Mouse (Mus musculus): ENCODE measurements at regions not wholly inside any gene's neighbourhood (a gene's known extent, or its start where the extent isn't known, plus 50 kb on each side); places are given as distances from the start of the nearest gene placed in this dataset.

DNA sequence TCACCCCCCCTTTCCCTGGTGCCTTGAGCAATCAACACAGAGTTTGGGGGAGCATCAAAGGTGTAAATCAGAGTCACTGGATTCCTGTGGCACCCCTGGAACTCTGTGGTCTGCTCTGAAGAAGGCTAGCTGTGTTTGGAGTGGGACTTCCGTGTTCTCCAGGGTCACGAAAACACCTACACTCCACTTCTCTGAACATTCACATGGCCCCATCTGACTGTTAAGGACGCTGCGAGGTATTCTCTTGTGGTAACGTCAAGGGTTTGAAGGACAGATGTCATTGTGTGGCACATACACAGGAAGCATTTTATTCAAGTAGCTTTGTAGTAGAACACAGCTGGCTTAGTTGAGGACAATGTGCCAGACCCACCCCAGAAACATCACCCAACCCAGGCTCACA is 137.1 kb downstream of the Gadd45g start:
- no peak for TF ChIP-seq CTCF (IDR thresholded peaks at IDR 0.05; ENCODE audit: low read depth, low read length)
- no peak for TF ChIP-seq POLR2A (IDR thresholded peaks at IDR 0.05; ENCODE audit: insufficient read depth, low read length)
- TF ChIP-seq EP300 (IDR thresholded peaks at IDR 0.05; ENCODE audit: insufficient read depth, low read depth, low read length): no peak
- Histone ChIP-seq H3K9ac (ENCODE audit: low read depth, poor library complexity, severe bottlenecking) (no peak overlapping the region), H3K27ac (ENCODE audit: insufficient read depth, low read length) (no peak overlapping the region), H3K4me1 (ENCODE audit: control insufficient read depth, insufficient read depth, low read length) (no peaks in the 10 kb centered on the region), H3K27me3 (ENCODE audit: control insufficient read depth, insufficient read depth, low read length, poor library complexity, severe bottlenecking) (no peaks in the 10 kb centered on the region), H3K36me3 (ENCODE audit: control insufficient read depth, insufficient read depth, low read length, poor library complexity, severe bottlenecking) (no peaks in the 10 kb centered on the region), H3K4me3 (ENCODE audit: low read depth, low read length) (no peak overlapping the region), H3K9me3 (replicated peaks; ENCODE audit: control insufficient read depth, insufficient read depth, low read length, poor library complexity, severe bottlenecking) (peaks cover 2% of the 10 kb centered on the region; the same call in 1 of the 2 replicates)

DNA sequence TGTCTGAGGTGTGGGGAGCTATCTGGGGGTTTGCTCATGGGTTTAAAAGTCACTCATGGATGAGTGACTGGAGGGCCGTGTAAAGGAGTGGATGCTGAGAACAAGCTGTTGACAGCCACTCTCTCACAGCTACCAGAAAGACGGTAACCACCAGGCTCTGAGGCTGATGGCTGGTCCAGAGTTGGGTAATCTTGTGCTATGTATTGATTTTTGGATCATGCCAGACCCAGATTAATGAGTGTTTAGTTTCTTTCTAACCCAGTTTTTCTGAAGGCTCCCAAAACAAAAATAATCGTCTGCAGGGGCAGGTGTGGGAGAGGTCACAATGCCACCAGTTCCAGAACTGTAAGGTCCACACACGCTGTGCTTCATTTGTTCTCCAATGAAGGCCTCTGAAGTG is 144.9 kb downstream of the Gadd45g start:
- TF ChIP-seq CTCF (IDR thresholded peaks at IDR 0.05; ENCODE audit: low read depth, low read length): no peak
- Histone ChIP-seq H3K9me3 (replicated peaks; ENCODE audit: control insufficient read depth, insufficient read depth, low read length, poor library complexity, severe bottlenecking) (peaks cover 6% of the 10 kb centered on the region; the same call in 1 of the 2 replicates), H3K4me1 (ENCODE audit: control insufficient read depth, insufficient read depth, low read length) (no peaks in the 10 kb centered on the region), H3K36me3 (ENCODE audit: control insufficient read depth, insufficient read depth, low read length, poor library complexity, severe bottlenecking) (no peaks in the 10 kb centered on the region), H3K27me3 (ENCODE audit: control insufficient read depth, insufficient read depth, low read length, poor library complexity, severe bottlenecking) (no peaks in the 10 kb centered on the region), H3K9ac (ENCODE audit: low read depth, poor library complexity, severe bottlenecking) (no peak overlapping the region), H3K27ac (ENCODE audit: insufficient read depth, low read length) (no peak overlapping the region), H3K4me3 (ENCODE audit: low read depth, low read length) (no peak overlapping the region)

DNA sequence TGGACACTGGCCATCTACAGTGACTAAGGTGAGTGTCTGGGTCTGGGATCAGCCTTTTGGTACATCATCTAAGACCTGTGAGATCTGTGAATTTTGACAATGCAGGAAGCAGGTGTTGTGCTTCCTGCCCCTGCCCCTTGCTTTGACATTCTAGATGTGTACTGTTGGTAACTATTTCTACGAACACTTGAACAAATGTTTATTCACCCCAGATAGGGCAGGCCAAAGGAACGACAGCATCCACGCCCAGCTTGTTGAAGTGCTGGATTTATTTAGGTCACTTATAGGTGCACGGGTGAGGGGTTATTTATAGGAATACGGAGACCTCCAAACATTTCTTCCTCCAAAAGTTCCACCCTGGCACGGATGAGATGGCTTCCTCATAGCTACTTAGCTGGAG is 146.4 kb downstream of the Gadd45g start:
- TF ChIP-seq EP300 (IDR thresholded peaks at IDR 0.05; ENCODE audit: insufficient read depth, low read depth, low read length) (no peak), POLR2A (IDR thresholded peaks at IDR 0.05; ENCODE audit: insufficient read depth, low read length) (no peak), CTCF (IDR thresholded peaks at IDR 0.05; ENCODE audit: low read depth, low read length) (no peak)
- Histone ChIP-seq H3K27ac (ENCODE audit: insufficient read depth, low read length) (no peak overlapping the region), H3K36me3 (ENCODE audit: control insufficient read depth, insufficient read depth, low read length, poor library complexity, severe bottlenecking) (no peaks in the 10 kb centered on the region), H3K9me3 (replicated peaks; ENCODE audit: control insufficient read depth, insufficient read depth, low read length, poor library complexity, severe bottlenecking) (peaks cover 6% of the 10 kb centered on the region; the same call in 1 of the 2 replicates), H3K9ac (ENCODE audit: low read depth, poor library complexity, severe bottlenecking) (no peak overlapping the region), H3K27me3 (ENCODE audit: control insufficient read depth, insufficient read depth, low read length, poor library complexity, severe bottlenecking) (no peaks in the 10 kb centered on the region), H3K4me3 (ENCODE audit: low read depth, low read length) (no peak overlapping the region), H3K4me1 (ENCODE audit: control insufficient read depth, insufficient read depth, low read length) (no peaks in the 10 kb centered on the region)

DNA sequence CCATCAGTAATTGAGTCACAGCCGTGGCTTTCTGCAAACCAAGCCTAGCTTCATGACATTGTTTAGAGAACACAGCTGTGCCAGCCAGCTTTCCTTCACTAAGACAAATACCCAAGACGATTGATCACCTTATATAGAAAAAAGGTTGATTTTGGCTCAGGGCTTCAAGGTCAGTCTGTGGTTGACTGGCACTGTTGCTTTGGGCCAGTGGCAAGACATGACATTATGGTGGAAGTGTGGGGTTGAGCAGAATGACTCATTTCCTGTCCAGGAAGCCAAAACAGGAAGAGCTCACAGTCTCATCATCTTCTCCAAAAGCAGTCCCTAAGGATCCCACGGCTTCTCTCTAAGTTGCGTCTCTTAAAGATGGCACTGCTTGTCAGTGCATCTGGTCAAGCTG is 149.7 kb downstream of the Gadd45g start:
- H3K27ac ChIP-seq (ENCODE audit: insufficient read depth, low read length): no peak overlapping the region
- TF ChIP-seq EP300 (IDR thresholded peaks at IDR 0.05; ENCODE audit: insufficient read depth, low read depth, low read length) (no peak), POLR2A (IDR thresholded peaks at IDR 0.05; ENCODE audit: insufficient read depth, low read length) (no peak), CTCF (IDR thresholded peaks at IDR 0.05; ENCODE audit: low read depth, low read length) (no peak)
- no peak overlapping the region for H3K4me3 ChIP-seq (ENCODE audit: low read depth, low read length)
- no peak overlapping the region for H3K9ac ChIP-seq (ENCODE audit: low read depth, poor library complexity, severe bottlenecking)
- 0 out of 2 replicates have a peak, but pooled peaks cover under 1% of the 10 kb centered on the region for H3K9me3 ChIP-seq (replicated peaks; ENCODE audit: control insufficient read depth, insufficient read depth, low read length, poor library complexity, severe bottlenecking)
- H3K27me3 ChIP-seq (ENCODE audit: control insufficient read depth, insufficient read depth, low read length, poor library complexity, severe bottlenecking): no peaks in the 10 kb centered on the region
- no peaks in the 10 kb centered on the region for H3K36me3 ChIP-seq (ENCODE audit: control insufficient read depth, insufficient read depth, low read length, poor library complexity, severe bottlenecking)
- no peaks in the 10 kb centered on the region for H3K4me1 ChIP-seq (ENCODE audit: control insufficient read depth, insufficient read depth, low read length)

DNA sequence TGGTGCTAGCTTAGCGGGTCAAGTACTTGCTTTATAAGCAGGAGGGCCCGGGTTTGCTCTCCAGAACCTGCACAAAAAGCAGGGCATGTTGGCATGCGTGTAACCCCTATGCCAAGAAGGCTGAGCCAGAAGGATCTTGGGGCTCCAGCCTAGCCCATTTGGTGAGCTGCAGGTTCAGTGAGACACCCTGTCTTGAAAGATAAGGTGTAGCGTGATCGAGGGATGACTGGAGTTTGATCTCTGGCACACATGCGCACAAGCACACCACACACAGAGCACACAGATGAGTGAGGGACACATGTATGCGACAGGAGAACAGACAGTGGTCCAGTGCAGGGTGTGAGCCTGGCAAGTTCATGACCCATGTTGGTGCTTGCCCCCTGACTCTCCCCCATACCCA is 152.1 kb downstream of the Gadd45g start:
- no peak overlapping the region for H3K27ac ChIP-seq (ENCODE audit: insufficient read depth, low read length)
- H3K9ac ChIP-seq (ENCODE audit: low read depth, poor library complexity, severe bottlenecking): no peak overlapping the region
- TF ChIP-seq CTCF (IDR thresholded peaks at IDR 0.05; ENCODE audit: low read depth, low read length) (no peak), EP300 (IDR thresholded peaks at IDR 0.05; ENCODE audit: insufficient read depth, low read depth, low read length) (no peak), POLR2A (IDR thresholded peaks at IDR 0.05; ENCODE audit: insufficient read depth, low read length) (no peak)
- no peaks in the 10 kb centered on the region for H3K4me1 ChIP-seq (ENCODE audit: control insufficient read depth, insufficient read depth, low read length)
- no peak overlapping the region for H3K4me3 ChIP-seq (ENCODE audit: low read depth, low read length)
- no peaks in the 10 kb centered on the region for H3K27me3 ChIP-seq (ENCODE audit: control insufficient read depth, insufficient read depth, low read length, poor library complexity, severe bottlenecking)
- no peaks in the 10 kb centered on the region for H3K9me3 ChIP-seq (replicated peaks; ENCODE audit: control insufficient read depth, insufficient read depth, low read length, poor library complexity, severe bottlenecking)
- H3K36me3 ChIP-seq (ENCODE audit: control insufficient read depth, insufficient read depth, low read length, poor library complexity, severe bottlenecking): no peaks in the 10 kb centered on the region

DNA sequence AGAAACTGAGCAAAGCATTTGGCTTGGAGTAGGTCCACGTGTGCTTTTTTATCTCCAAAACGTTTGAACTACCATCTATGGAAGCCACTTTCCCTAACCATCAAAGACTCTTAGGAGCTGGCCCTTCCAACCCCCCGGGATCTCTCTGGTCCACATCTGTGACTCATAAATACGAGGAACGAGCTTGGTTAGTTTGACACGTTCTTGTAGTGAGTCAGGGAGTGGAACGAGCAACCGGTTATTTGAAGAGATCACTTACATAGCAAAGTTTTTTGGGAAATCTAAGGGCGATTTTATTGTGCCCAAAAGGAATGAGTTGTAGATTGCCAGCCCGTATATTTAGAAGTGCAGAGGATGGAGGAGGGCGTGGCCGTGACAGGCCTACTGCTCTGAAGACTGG is 155.3 kb downstream of the Gadd45g start:
- TF ChIP-seq CTCF (IDR thresholded peaks at IDR 0.05; ENCODE audit: low read depth, low read length) (no peak), POLR2A (IDR thresholded peaks at IDR 0.05; ENCODE audit: insufficient read depth, low read length) (no peak), EP300 (IDR thresholded peaks at IDR 0.05; ENCODE audit: insufficient read depth, low read depth, low read length) (no peak)
- no peak overlapping the region for H3K4me3 ChIP-seq (ENCODE audit: low read depth, low read length)
- no peak overlapping the region for H3K27ac ChIP-seq (ENCODE audit: insufficient read depth, low read length)
- H3K4me1 ChIP-seq (ENCODE audit: control insufficient read depth, insufficient read depth, low read length): no peaks in the 10 kb centered on the region
- no peak overlapping the region for H3K9ac ChIP-seq (ENCODE audit: low read depth, poor library complexity, severe bottlenecking)
- no peaks in the 10 kb centered on the region for H3K36me3 ChIP-seq (ENCODE audit: control insufficient read depth, insufficient read depth, low read length, poor library complexity, severe bottlenecking)
- no peaks in the 10 kb centered on the region for H3K9me3 ChIP-seq (replicated peaks; ENCODE audit: control insufficient read depth, insufficient read depth, low read length, poor library complexity, severe bottlenecking)
- H3K27me3 ChIP-seq (ENCODE audit: control insufficient read depth, insufficient read depth, low read length, poor library complexity, severe bottlenecking): no peaks in the 10 kb centered on the region

All from ES-Bruce4 (cell line).